Mouse (Mus musculus) liver, embryonic 11.5 days (tissue): Measurements from ENCODE around the gene Serinc5. TPM values are rescaled to one million over a fixed set of nuclear protein-coding genes. Genes with fewer than 3 reads are reported as not detected.

Experiments used
- ATAC-seq: fragments of 200-750 bp; cut with Nextera tagmentation; replicated peaks from 2 replicates; pipeline ENCODE4 v1.8.0; 2017; ENCODE audit warnings: moderate number of reproducible peaks, mild to moderate bottlenecking, moderate TSS enrichment, moderate library complexity; ENCODE audit not compliant: low FRiP score
- DNase-seq: peaks from one replicate; pipeline ENCODE4 v3.0.0-alpha.2; 2017; ENCODE audit warnings: low spot score
- H3K27ac ChIP-seq: fragments of 300-500 bp; sonication (generic); 2 replicates; pipeline ENCODE4 v1.5.1; 2014; ENCODE audit warnings: mild to moderate bottlenecking, low read depth, low read length, control low read depth
- H3K27me3 ChIP-seq: fragments of 300-500 bp; sonication (generic); replicated peaks from 2 replicates; pipeline ENCODE4 v1.6.1; 2014; ENCODE audit warnings: low read length, mixed read lengths; ENCODE audit not compliant: control insufficient read depth, insufficient read depth
- H3K36me3 ChIP-seq: fragments of 300-500 bp; sonication (generic); 2 replicates; pipeline ENCODE4 v1.6.1; 2014; ENCODE audit warnings: mild to moderate bottlenecking, low read length, moderate library complexity, mixed read lengths; ENCODE audit not compliant: control insufficient read depth, insufficient read depth
- H3K4me1 ChIP-seq: fragments of 300-500 bp; sonication (generic); replicated peaks from 2 replicates; pipeline ENCODE4 v1.6.1; 2014; ENCODE audit warnings: low read length, mixed read lengths; ENCODE audit not compliant: control insufficient read depth, insufficient read depth
- H3K4me2 ChIP-seq: fragments of 300-500 bp; sonication (generic); 2 replicates; pipeline ENCODE4 v1.6.1; 2014; ENCODE audit warnings: mild to moderate bottlenecking, control low read depth, moderate library complexity
- H3K4me3 ChIP-seq: fragments of 300-500 bp; sonication (generic); 2 replicates; pipeline ENCODE4 v1.5.1; 2014; ENCODE audit warnings: low read depth, low read length, control low read depth
- H3K9ac ChIP-seq: fragments of 300-500 bp; sonication (generic); 2 replicates; pipeline ENCODE4 v1.6.1; 2014; ENCODE audit warnings: low read depth, low read length, control low read depth
- H3K9me3 ChIP-seq: fragments of 300-500 bp; sonication (generic); 2 replicates; pipeline ENCODE4 v1.6.1; 2016; ENCODE audit warnings: low read length, inconsistent platforms, mixed read lengths; ENCODE audit not compliant: control insufficient read depth
- WGBS: fragments of 180-500 bp; shearing (Covaris S2); extraction: QIAGEN DNeasy Blood & Tissue Kit; methylation state at CpG from one replicate; pipeline ENCODE4 v1.1.7; 2014; 5-methylcytosine and 5-hydroxymethylcytosine counted together
- polyA plus RNA-seq: library from polyadenylated mRNA; unstranded; fragments of >200 nt; fragmentation: Nextera tagmentation; extraction: Ambion mirVana; gene quantifications from 2 replicates; pipeline ENCODE4 v1.2.1, GENCODE M21; 2014

Gene Serinc5
- polyA plus RNA-seq, 1 experiment from 2014 or later: 27.5 TPM

- WGBS: 9% methylated on average over 13 of the region's 13 CpGs
- no peaks in the 10 kb centered on the region for H3K27me3 ChIP-seq
- H3K36me3 ChIP-seq: no peaks in the 10 kb centered on the region
- DNase-seq: peak; percentile 54
- peak overlapping the region; percentile 95 for H3K9ac ChIP-seq
- H3K4me2 ChIP-seq: peak overlapping the region; percentile 92
- ATAC-seq: peak; percentile 40
- H3K9me3 ChIP-seq: no peaks in the 10 kb centered on the region
- peak overlapping the region; percentile 98 for H3K27ac ChIP-seq
- H3K4me1 ChIP-seq: peaks cover 17% of the 10 kb centered on the region
- H3K4me3 ChIP-seq: peak overlapping the region; percentile 80
These were observed 1.2 kb upstream of the Serinc5 start for GRCm38 (mm10) chr13:92609486-92610310.

GRCm38 (mm10) chr13:92611254-92611784 lies 428 bp downstream of the Serinc5 start:
- peak overlapping the region; percentile 84 for H3K4me2 ChIP-seq
- ATAC-seq: peak; percentile 30
- under 1% methylated on average over 43 of the region's 43 CpGs for WGBS
- peak overlapping the region; percentile 98 for H3K27ac ChIP-seq
- DNase-seq: no peak
- peaks cover 17% of the 10 kb centered on the region for H3K4me1 ChIP-seq
- H3K9ac ChIP-seq: peak overlapping the region; percentile 92
- no peaks in the 10 kb centered on the region for H3K27me3 ChIP-seq
- no peaks in the 10 kb centered on the region for H3K9me3 ChIP-seq
- peak overlapping the region; percentile 80 for H3K4me3 ChIP-seq
- H3K36me3 ChIP-seq: no peaks in the 10 kb centered on the region; the same call in 1 of the 2 replicates

- Histone ChIP-seq H3K4me1 (peaks cover 17% of the 10 kb centered on the region), H3K9ac (peak overlapping the region; percentile 92), H3K27ac (peak overlapping the region; percentile 98; the same call in 1 of the 2 replicates), H3K36me3 (peaks cover 3% of the 10 kb centered on the region; the same call in 1 of the 2 replicates), H3K27me3 (no peaks in the 10 kb centered on the region), H3K4me3 (peak overlapping the region; percentile 80), H3K4me2 (peak overlapping the region; percentile 84), H3K9me3 (no peaks in the 10 kb centered on the region)
- ATAC-seq (no peak), DNase-seq (no peak)
- 11% methylated on average over 7 of the region's 7 CpGs for WGBS
These were observed 1.0 kb downstream of the Serinc5 start for GRCm38 (mm10) chr13:92611917-92612316.

GRCm38 (mm10) chr13:92613094-92613493 lies 2.2 kb downstream of the Serinc5 start:
- Histone ChIP-seq H3K36me3 (peaks cover 3% of the 10 kb centered on the region; the same call in 1 of the 2 replicates), H3K27me3 (no peaks in the 10 kb centered on the region), H3K27ac (no peak overlapping the region), H3K4me1 (peaks cover 17% of the 10 kb centered on the region), H3K4me2 (peak overlapping the region; percentile 84), H3K4me3 (peak overlapping the region; percentile 80), H3K9me3 (no peaks in the 10 kb centered on the region), H3K9ac (no peak overlapping the region; the same call in 1 of the 2 replicates)
- 77% methylated on average over 5 of the region's 5 CpGs for WGBS
- no peak for DNase-seq
- ATAC-seq: no peak

- DNase-seq (no peak), ATAC-seq (no peak)
- WGBS: 85% methylated on average over 5 of the region's 5 CpGs
- Histone ChIP-seq H3K9me3 (no peaks in the 10 kb centered on the region), H3K27me3 (no peaks in the 10 kb centered on the region), H3K4me3 (no peak overlapping the region), H3K36me3 (peaks cover 3% of the 10 kb centered on the region; the same call in 1 of the 2 replicates), H3K4me1 (peaks cover 7% of the 10 kb centered on the region), H3K27ac (no peak overlapping the region), H3K4me2 (no peak overlapping the region), H3K9ac (no peak overlapping the region)
These were observed 4.3 kb downstream of the Serinc5 start for GRCm38 (mm10) chr13:92615201-92615600.

- no peak overlapping the region for H3K4me2 ChIP-seq
- no peak for DNase-seq
- H3K9me3 ChIP-seq: no peaks in the 10 kb centered on the region
- WGBS: 90% methylated on average over 8 of the region's 8 CpGs
- H3K27me3 ChIP-seq: no peaks in the 10 kb centered on the region
- no peak overlapping the region for H3K9ac ChIP-seq
- H3K36me3 ChIP-seq: peaks cover 3% of the 10 kb centered on the region; the same call in 1 of the 2 replicates
- H3K27ac ChIP-seq: no peak overlapping the region
- peaks cover 7% of the 10 kb centered on the region for H3K4me1 ChIP-seq
- no peak overlapping the region for H3K4me3 ChIP-seq
- ATAC-seq: no peak
These were observed 5.6 kb downstream of the Serinc5 start for GRCm38 (mm10) chr13:92616459-92616858.

GRCm38 (mm10) chr13:92626196-92626595 lies 15.3 kb downstream of the Serinc5 start:
- no peak overlapping the region for H3K27ac ChIP-seq
- no peaks in the 10 kb centered on the region for H3K9me3 ChIP-seq
- peaks cover 16% of the 10 kb centered on the region for H3K4me1 ChIP-seq
- H3K4me2 ChIP-seq: no peak overlapping the region
- whole genome bisulfite sequencing: 87% methylated on average over 1 of the region's 1 CpGs
- DNase-seq (no peak), ATAC-seq (no peak)
- H3K27me3 ChIP-seq: no peaks in the 10 kb centered on the region
- H3K4me3 ChIP-seq: no peak overlapping the region
- no peak overlapping the region for H3K9ac ChIP-seq
- H3K36me3 ChIP-seq: peaks cover 19% of the 10 kb centered on the region

GRCm38 (mm10) chr13:92626725-92627124 lies 15.8 kb downstream of the Serinc5 start:
- no peak for ATAC-seq
- Histone ChIP-seq H3K9ac (no peak overlapping the region), H3K9me3 (no peaks in the 10 kb centered on the region), H3K4me1 (peaks cover 20% of the 10 kb centered on the region), H3K27ac (no peak overlapping the region), H3K27me3 (no peaks in the 10 kb centered on the region), H3K4me2 (no peak overlapping the region), H3K36me3 (peaks cover 19% of the 10 kb centered on the region), H3K4me3 (no peak overlapping the region)
- DNase-seq: no peak
- WGBS: 88% methylated on average over 5 of the region's 5 CpGs
